Mouse (Mus musculus) erythroblast, embryonic 14.5 days (primary cell): ENCODE data around the gene Serpinb6b.
"Not testable (repeated sequence)": the region's sequence is repeated elsewhere in the genome, so short reads cannot be mapped to it uniquely, and the experiment has no call there.

Experiments used
- GATA1 ChIP-seq: IDR thresholded peaks from 2 replicates; pipeline ENCODE4 v1.6.1; 2012; ENCODE audit warnings: low read length, inconsistent platforms, mixed read lengths
- TAL1 ChIP-seq: IDR thresholded peaks from 3 replicates; pipeline ENCODE4 v1.6.1; 2012; ENCODE audit warnings: low read length, inconsistent platforms, mixed read lengths

DNA sequence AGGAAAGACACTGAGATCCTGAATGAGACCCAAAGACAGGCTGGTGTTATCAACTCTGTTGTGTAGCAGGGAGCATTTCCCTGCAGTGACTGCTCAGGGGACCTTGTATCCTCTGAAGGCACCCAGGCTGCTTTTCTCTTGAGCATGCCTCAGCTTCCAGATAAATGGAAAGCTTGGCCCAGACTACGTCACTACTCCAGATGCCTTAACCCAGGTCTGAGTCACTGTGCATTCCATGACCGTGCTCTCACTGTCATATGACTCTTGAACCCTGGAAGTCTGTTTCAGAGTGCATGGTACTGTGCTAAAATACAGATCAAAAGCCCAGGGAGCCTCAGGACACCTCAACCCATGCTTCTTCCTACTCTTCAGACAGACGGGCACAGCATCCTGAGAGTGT, 25.8 kb upstream of the Serpinb6b start:
- not testable (repeated sequence) for TF ChIP-seq GATA1, TAL1
